Mouse (Mus musculus) MEL (cell line): ENCODE results near the gene Eri3. TPM values are rescaled to one million over a fixed set of nuclear protein-coding genes. Genes with fewer than 3 reads are reported as not detected.

Experiments
- DNase-seq: peaks from one replicate; pipeline ENCODE4 v3.0.0; 2011; ENCODE audit warnings: low read depth, low spot score
- H3K27ac ChIP-seq: 2 replicates; pipeline ENCODE4 v1.5.1; 2012; ENCODE audit warnings: low read depth, mild to moderate bottlenecking, control low read depth, low read length, moderate library complexity; ENCODE audit not compliant: control insufficient read depth
- H3K27me3 ChIP-seq, 2 experiments: fragments of 150-350 bp in 1 of 2; sonication (generic) in 1 of 2; 2 replicates each; pipeline ENCODE4 v1.6.1; 2012; ENCODE audit warnings: low read length in 2 of 2, mild to moderate bottlenecking in 2 of 2, improper control_type of control experiment in 1 of 2, moderate library complexity in 1 of 2; ENCODE audit not compliant: insufficient read depth in 2 of 2, control insufficient read depth in 1 of 2
- H3K36me3 ChIP-seq, 2 experiments: 2 replicates each; pipeline ENCODE4 v1.6.1; 2012 to 2014; ENCODE audit warnings: low read length in 2 of 2, improper control_type of control experiment in 1 of 2, inconsistent platforms in 1 of 2, mild to moderate bottlenecking in 1 of 2; ENCODE audit not compliant: insufficient read depth in 2 of 2, control insufficient read depth in 1 of 2
- H3K4me1 ChIP-seq, 2 experiments: fragments of 150-350 bp in 1 of 2; sonication (generic) in 1 of 2; 2 replicates each; pipeline ENCODE4 v1.6.1; 2012; ENCODE audit warnings: low read length in 2 of 2, improper control_type of control experiment in 1 of 2, mild to moderate bottlenecking in 1 of 2; ENCODE audit not compliant: insufficient read depth in 2 of 2, control insufficient read depth in 1 of 2
- H3K4me3 ChIP-seq, 2 experiments: fragments of 150-350 bp in 1 of 2; sonication (generic) in 1 of 2; 2 replicates each; pipeline ENCODE4 v1.5.1; 2012; ENCODE audit warnings: low read depth in 2 of 2, low read length in 2 of 2, mild to moderate bottlenecking in 2 of 2, moderate library complexity in 2 of 2, control low read depth in 1 of 2, improper control_type of control experiment in 1 of 2; ENCODE audit not compliant: control insufficient read depth in 1 of 2, insufficient read depth in 1 of 2
- H3K79me2 ChIP-seq: 2 replicates; pipeline ENCODE4 v1.6.1; 2012; ENCODE audit warnings: mild to moderate bottlenecking, low read length, moderate library complexity; ENCODE audit not compliant: control insufficient read depth, poor library complexity, insufficient read depth
- H3K9ac ChIP-seq: 2 replicates; pipeline ENCODE4 v1.6.1; 2012; ENCODE audit warnings: low read depth, mild to moderate bottlenecking, control low read depth, low read length, moderate library complexity; ENCODE audit not compliant: control insufficient read depth, poor library complexity, severe bottlenecking
- H3K9me3 ChIP-seq: fragments of 150-350 bp; sonication (generic); replicated peaks from 2 replicates; pipeline ENCODE4 v1.6.1; 2012; ENCODE audit warnings: mild to moderate bottlenecking, low read length, improper control_type of control experiment, moderate library complexity; ENCODE audit not compliant: insufficient read depth
- BHLHE40 ChIP-seq: IDR thresholded peaks from 2 replicates; pipeline ENCODE4 v1.6.1; 2012; ENCODE audit warnings: low read depth, mild to moderate bottlenecking, inconsistent platforms, low read length, improper control_type of control experiment, borderline replicate concordance
- CHD2 ChIP-seq: IDR thresholded peaks from 2 replicates; pipeline ENCODE4 v1.6.1; 2011; ENCODE audit warnings: low read length, improper control_type of control experiment
- CTCF ChIP-seq, 3 experiments: IDR thresholded peaks in 2 of 3; conservative IDR thresholded peaks in 1 of 3; 2 replicates each; pipeline ENCODE4 v1.5.1; 2011 to 2012; ENCODE audit warnings: low read length in 3 of 3, low read depth in 2 of 3, mild to moderate bottlenecking in 2 of 3, improper control_type of control experiment in 1 of 3, inconsistent platforms in 1 of 3, mixed read lengths in 1 of 3, moderate library complexity in 1 of 3; ENCODE audit not compliant: control insufficient read depth in 1 of 3, insufficient read depth in 1 of 3, poor library complexity in 1 of 3, severe bottlenecking in 1 of 3
- E2F4 ChIP-seq: IDR thresholded peaks from 2 replicates; pipeline ENCODE4 v1.6.1; 2011; ENCODE audit warnings: low read depth, low read length, improper control_type of control experiment, borderline replicate concordance
- ELF1 ChIP-seq: IDR thresholded peaks from 2 replicates; pipeline ENCODE4 v1.6.1; 2014; ENCODE audit warnings: low read depth, mild to moderate bottlenecking, inconsistent platforms, low read length, improper control_type of control experiment, moderate library complexity
- EP300 ChIP-seq, 2 experiments: IDR thresholded peaks; 2 replicates each; pipeline ENCODE4 v1.6.1; 2011; ENCODE audit warnings: improper control_type of control experiment in 2 of 2, low read length in 2 of 2, low read depth in 1 of 2, mild to moderate bottlenecking in 1 of 2
- ETS1 ChIP-seq: IDR thresholded peaks from 2 replicates; pipeline ENCODE4 v1.6.1; 2012; ENCODE audit warnings: low read depth, mild to moderate bottlenecking, inconsistent platforms, low read length, improper control_type of control experiment, moderate library complexity
- GABPA ChIP-seq: IDR thresholded peaks from 2 replicates; pipeline ENCODE4 v1.6.1; 2012; ENCODE audit warnings: low read depth, mild to moderate bottlenecking, inconsistent platforms, low read length, improper control_type of control experiment, moderate library complexity
- GATA1 ChIP-seq: IDR thresholded peaks from 2 replicates; pipeline ENCODE4 v1.6.1; 2011; ENCODE audit warnings: low read depth, low read length, improper control_type of control experiment
- HCFC1 ChIP-seq: IDR thresholded peaks from 2 replicates; pipeline ENCODE4 v1.6.1; 2012; ENCODE audit warnings: low read depth, mild to moderate bottlenecking, inconsistent platforms, low read length, improper control_type of control experiment, moderate library complexity
- JUND ChIP-seq: IDR thresholded peaks from 2 replicates; pipeline ENCODE4 v1.6.1; 2011; ENCODE audit warnings: low read depth, mild to moderate bottlenecking, improper control_type of control experiment, low read length
- KAT2A ChIP-seq: conservative IDR thresholded peaks from 2 replicates; pipeline ENCODE4 v1.6.1; 2012; ENCODE audit warnings: low read depth, low read length, improper control_type of control experiment, inconsistent platforms
- MAFK ChIP-seq: IDR thresholded peaks from 2 replicates; pipeline ENCODE4 v1.6.1; 2011; ENCODE audit warnings: low read depth, mild to moderate bottlenecking, low read length, improper control_type of control experiment, borderline replicate concordance
- MAZ ChIP-seq: IDR thresholded peaks from 2 replicates; pipeline ENCODE4 v1.6.1; 2012; ENCODE audit warnings: low read depth, mild to moderate bottlenecking, inconsistent platforms, low read length, improper control_type of control experiment
- MYB ChIP-seq: IDR thresholded peaks from 2 replicates; pipeline ENCODE4 v1.6.1; 2011; ENCODE audit warnings: mild to moderate bottlenecking, low read depth, low read length, improper control_type of control experiment
- MYC ChIP-seq: IDR thresholded peaks from 2 replicates; pipeline ENCODE4 v1.6.1; 2011; ENCODE audit warnings: low read depth, mild to moderate bottlenecking, low read length, improper control_type of control experiment, moderate library complexity
- NELFE ChIP-seq: IDR thresholded peaks from 2 replicates; pipeline ENCODE4 v1.6.1; 2011; ENCODE audit warnings: low read depth, low read length, improper control_type of control experiment
- POLR2A ChIP-seq, 2 experiments: IDR thresholded peaks; 2 replicates each; pipeline ENCODE4 v1.6.1; 2011 to 2012; ENCODE audit warnings: low read length in 2 of 2, mild to moderate bottlenecking in 2 of 2, control low read depth in 1 of 2, improper control_type of control experiment in 1 of 2, low read depth in 1 of 2, moderate library complexity in 1 of 2; ENCODE audit not compliant: control insufficient read depth in 1 of 2, insufficient read depth in 1 of 2, poor library complexity in 1 of 2
- POLR2AphosphoS2 ChIP-seq: IDR thresholded peaks from 2 replicates; pipeline ENCODE4 v1.6.1; 2011; ENCODE audit warnings: low read length, improper control_type of control experiment
- POLR2AphosphoS5 ChIP-seq: IDR thresholded peaks from 2 replicates; pipeline ENCODE4 v1.6.1; 2012; ENCODE audit warnings: low read depth, borderline replicate concordance, mild to moderate bottlenecking, inconsistent platforms, low read length, moderate library complexity, mixed read lengths
- RAD21 ChIP-seq: IDR thresholded peaks from 2 replicates; pipeline ENCODE4 v1.6.1; 2011; ENCODE audit warnings: mild to moderate bottlenecking, low read depth, low read length, improper control_type of control experiment
- RCOR1 ChIP-seq: IDR thresholded peaks from 2 replicates; pipeline ENCODE4 v1.6.1; 2012; ENCODE audit warnings: low read depth, mild to moderate bottlenecking, inconsistent platforms, low read length, improper control_type of control experiment
- SMC3 ChIP-seq: IDR thresholded peaks from 2 replicates; pipeline ENCODE4 v1.6.1; 2011; ENCODE audit warnings: low read depth, low read length, improper control_type of control experiment
- TAL1 ChIP-seq: IDR thresholded peaks from 2 replicates; pipeline ENCODE4 v1.6.1; 2012; ENCODE audit warnings: mild to moderate bottlenecking, inconsistent platforms, low read length, moderate library complexity, mixed read lengths
- TBP ChIP-seq: IDR thresholded peaks from 2 replicates; pipeline ENCODE4 v1.8.0; 2011; ENCODE audit warnings: low read depth, low read length, improper control_type of control experiment
- TCF12 ChIP-seq: IDR thresholded peaks from 2 replicates; pipeline ENCODE4 v1.6.1; 2014; ENCODE audit warnings: low read depth, mild to moderate bottlenecking, inconsistent platforms, low read length, improper control_type of control experiment, moderate library complexity
- UBTF ChIP-seq: IDR thresholded peaks from 2 replicates; pipeline ENCODE4 v1.6.1; 2012; ENCODE audit warnings: low read depth, mild to moderate bottlenecking, inconsistent platforms, low read length, improper control_type of control experiment, moderate library complexity, borderline replicate concordance; ENCODE audit not compliant: insufficient read depth
- USF1 ChIP-seq: IDR thresholded peaks from 2 replicates; pipeline ENCODE4 v1.6.1; 2014; ENCODE audit warnings: low read depth, mild to moderate bottlenecking, inconsistent platforms, low read length, improper control_type of control experiment, moderate library complexity
- ZC3H11A ChIP-seq: IDR thresholded peaks from 2 replicates; pipeline ENCODE4 v1.6.1; 2012; ENCODE audit warnings: low read depth, mild to moderate bottlenecking, inconsistent platforms, low read length, improper control_type of control experiment
- ZKSCAN1 ChIP-seq: IDR thresholded peaks from 2 replicates; pipeline ENCODE4 v1.6.1; 2012; ENCODE audit warnings: low read depth, mild to moderate bottlenecking, inconsistent platforms, low read length, improper control_type of control experiment, moderate library complexity
- ZMIZ1 ChIP-seq: IDR thresholded peaks from 2 replicates; pipeline ENCODE4 v1.6.1; 2012; ENCODE audit warnings: low read depth, mild to moderate bottlenecking, inconsistent platforms, low read length, improper control_type of control experiment, moderate library complexity
- ZNF384 ChIP-seq: IDR thresholded peaks from 2 replicates; pipeline ENCODE4 v1.6.1; 2012; ENCODE audit warnings: low read depth, mild to moderate bottlenecking, inconsistent platforms, low read length, improper control_type of control experiment
- polyA plus RNA-seq, 2 experiments: library from polyadenylated mRNA; stranded (reverse) in 1 of 2; unstranded in 1 of 2; fragments of >175 nt in 1 of 2; fragments of >200 nt in 1 of 2; gene quantifications; 2 replicates each; pipeline versions ENCODE4 v1.2.1 to v1.2.4; 2012; ENCODE audit warnings: low replicate concordance in 2 of 2, low read depth in 1 of 2; ENCODE audit not compliant: insufficient read length in 2 of 2, insufficient read depth in 1 of 2, missing spikeins in 1 of 2
- total RNA-seq: library from RNA; depleted of rRNA; stranded (reverse); fragments of 300-350 nt; gene quantifications from 2 replicates; pipeline ENCODE4 v1.2.3, GENCODE M21; 2012

Gene Eri3
- total and polyA plus RNA-seq, 3 experiments, result 36.7 to 63.9 TPM; not detected in 1

DNA sequence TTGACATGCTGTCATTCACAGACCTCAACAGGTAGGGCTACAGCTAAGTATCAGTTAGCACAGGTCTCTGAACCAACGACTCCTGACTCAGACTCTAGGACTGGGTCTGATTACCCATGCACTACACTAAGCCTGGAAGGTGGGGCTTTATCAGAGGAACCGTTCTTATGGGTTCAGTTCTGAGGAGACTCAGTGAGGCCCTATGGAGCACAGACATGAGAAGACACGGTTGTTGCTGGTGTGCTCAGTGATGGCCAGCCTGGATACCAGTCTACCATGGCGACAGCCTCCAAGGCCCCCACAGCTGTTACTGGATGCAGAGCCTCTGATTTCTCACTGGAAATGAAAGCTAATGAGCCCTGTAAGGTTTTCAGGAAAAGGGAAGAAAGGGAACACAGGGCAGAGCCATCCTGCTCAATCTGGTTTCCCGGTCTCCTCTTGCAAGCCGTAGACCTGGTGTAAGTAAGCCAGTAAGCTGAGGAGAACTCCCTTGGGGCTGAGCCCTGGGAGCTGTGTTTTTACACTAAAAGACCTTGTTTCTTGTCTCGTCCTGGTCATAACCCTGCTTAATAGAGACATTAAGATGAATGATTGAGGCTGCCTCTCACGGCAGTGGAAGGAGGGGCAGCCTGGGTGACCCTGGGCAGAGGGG is 10.7 kb upstream of the Eri3 start:
- 0 out of 4 replicates have a peak, but pooled peaks cover 0 to 1% of the 10 kb centered on the region in 2 experiments for H3K27me3 ChIP-seq
- no peak overlapping the region for H3K4me3 ChIP-seq
- TF ChIP-seq MAFK, result no peak
- no peak for TF ChIP-seq TCF12
- TF ChIP-seq GATA1, result no peak
- no peak for TF ChIP-seq POLR2AphosphoS2
- TF ChIP-seq ZMIZ1, result no peak
- TF ChIP-seq ZKSCAN1, result no peak
- TF ChIP-seq NELFE, result no peak
- no peak for TF ChIP-seq HCFC1
- TF ChIP-seq TBP, result no peak
- no peak for TF ChIP-seq MYC
- no peak for TF ChIP-seq EP300 (IDR thresholded peaks at IDR 0.05; ENCODE audit: low read depth in 1 of 2, low read length in 2 of 2)
- TF ChIP-seq GABPA, result no peak
- TF ChIP-seq ZC3H11A, result no peak
- no peak for TF ChIP-seq UBTF
- no peak for TF ChIP-seq CHD2
- TF ChIP-seq ZNF384, result no peak
- no peak for TF ChIP-seq RAD21
- TF ChIP-seq TAL1, result no peak
- no peak for TF ChIP-seq ETS1
- TF ChIP-seq POLR2AphosphoS5, result no peak
- no peaks in the 10 kb centered on the region for H3K9me3 ChIP-seq
- no peak for DNase-seq
- peaks cover 7 to 24% of the 10 kb centered on the region in 2 experiments for H3K4me1 ChIP-seq
- H3K9ac ChIP-seq, result no peak overlapping the region
- H3K79me2 ChIP-seq, result no peaks in the 10 kb centered on the region
- H3K36me3 ChIP-seq, result peaks cover 0 to 15% of the 10 kb centered on the region in 2 experiments; a peak in 2 of 4 replicates
- no peak overlapping the region for H3K27ac ChIP-seq

DNA sequence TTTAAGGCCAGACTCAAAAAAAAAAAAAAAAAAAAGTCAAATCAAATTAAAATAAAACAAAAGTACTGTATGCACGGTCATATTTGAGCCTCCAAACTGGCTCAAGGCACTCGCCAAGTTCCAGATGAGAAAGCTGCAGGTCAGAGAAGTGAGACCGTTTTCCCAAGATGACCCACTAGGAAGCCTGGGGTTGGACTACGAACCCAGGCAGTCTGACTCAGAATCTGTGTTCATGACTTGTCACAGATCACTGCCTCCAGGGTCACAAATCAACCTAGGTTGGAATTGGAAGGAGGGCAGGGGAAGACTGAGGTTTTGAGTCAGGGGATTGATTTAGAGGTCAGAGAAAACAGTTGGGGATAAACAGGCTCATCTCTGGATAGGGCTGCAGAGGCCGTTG is 9.6 kb upstream of the Eri3 start:
- no peaks in the 10 kb centered on the region for H3K79me2 ChIP-seq
- DNase-seq, result no peak
- H3K4me3 ChIP-seq, result no peak overlapping the region
- no peaks in the 10 kb centered on the region for H3K9me3 ChIP-seq
- peaks cover 0 to 15% of the 10 kb centered on the region in 2 experiments; a peak in 2 of 4 replicates for H3K36me3 ChIP-seq
- H3K4me1 ChIP-seq, result peaks cover 7 to 21% of the 10 kb centered on the region in 2 experiments
- no peak overlapping the region for H3K27ac ChIP-seq
- H3K27me3 ChIP-seq, result 0 out of 4 replicates have a peak, but pooled peaks cover 0 to 1% of the 10 kb centered on the region in 2 experiments
- no peak overlapping the region for H3K9ac ChIP-seq
- TF ChIP-seq MYB (no peak), JUND (no peak), CTCF (IDR thresholded peaks at IDR 0.05 in 2 of 3, conservative IDR thresholded peaks at IDR 0.05 in 1 of 3; ENCODE audit: control insufficient read depth in 1 of 3, insufficient read depth in 1 of 3, low read depth in 2 of 3, low read length in 3 of 3, poor library complexity in 1 of 3, severe bottlenecking in 1 of 3) (no peak), MAZ (no peak), POLR2A (IDR thresholded peaks at IDR 0.05; ENCODE audit: control insufficient read depth in 1 of 2, insufficient read depth in 1 of 2, low read depth in 1 of 2, low read length in 2 of 2, poor library complexity in 1 of 2) (no peak), ZMIZ1 (no peak), BHLHE40 (no peak), ELF1 (no peak), KAT2A (no peak), RCOR1 (no peak), TAL1 (no peak), ETS1 (no peak), USF1 (no peak), MAFK (no peak), GATA1 (no peak), TBP (no peak), UBTF (no peak), E2F4 (no peak), SMC3 (no peak)
